Mouse (Mus musculus): ENCODE data around the gene Trmt61a.

DNA sequence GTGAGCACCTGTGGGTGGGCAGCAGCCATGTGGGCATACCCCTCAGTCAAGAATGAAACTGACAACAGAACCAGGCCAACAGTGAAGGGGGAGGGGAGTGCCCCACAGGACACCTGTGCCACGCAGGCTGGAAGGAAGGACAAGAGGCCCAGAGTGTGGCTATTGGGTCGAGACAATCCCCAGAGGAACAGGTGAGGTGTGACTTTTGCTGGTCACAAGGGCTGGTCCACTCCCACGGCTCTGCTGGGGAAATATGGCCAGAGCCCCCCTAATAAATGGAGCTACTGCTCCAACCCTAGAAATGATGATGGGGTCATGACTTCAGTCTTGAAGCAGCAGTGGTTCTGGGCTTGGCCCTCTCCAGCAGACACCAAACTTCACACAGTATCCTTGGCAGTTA lies 25.4 kb downstream of the Trmt61a start:
- no peak for TF ChIP-seq CTCF (IDR thresholded peaks at IDR 0.05; ENCODE audit: low read depth)
- TF ChIP-seq EP300 (optimal IDR thresholded peaks at IDR 0.05) = no peak

Measured in stomach, postnatal 0 days (tissue).